Mouse (Mus musculus) CH12.LX (cell line): ENCODE measurements around the gene Col23a1. TPM values are rescaled to one million over a fixed set of nuclear protein-coding genes. Genes with fewer than 3 reads are reported as not detected.

ENCODE experiments used
- DNase-seq: peaks from one replicate; pipeline ENCODE4 v3.0.0-alpha.2; 2013; ENCODE audit errors: extremely low read depth
- H3K27ac ChIP-seq: 2 replicates; pipeline ENCODE4 v1.5.1; 2012; ENCODE audit warnings: low read depth, mild to moderate bottlenecking, control low read depth, moderate library complexity; ENCODE audit not compliant: insufficient read depth
- H3K27me3 ChIP-seq: replicated peaks from 2 replicates; pipeline ENCODE3; 2012; ENCODE audit warnings: inconsistent platforms
- H3K36me3 ChIP-seq, 2 experiments: replicated peaks in 1 of 2; 2 replicates each; pipeline versions ENCODE3 to v1.6.1; 2012; ENCODE audit warnings: inconsistent platforms in 1 of 2, low read length in 1 of 2, mild to moderate bottlenecking in 1 of 2, mixed read lengths in 1 of 2, moderate library complexity in 1 of 2; ENCODE audit not compliant: control insufficient read depth in 1 of 2, insufficient read depth in 1 of 2
- H3K4me1 ChIP-seq, 2 experiments: 2 replicates each; pipeline ENCODE4 v1.6.1; 2012; ENCODE audit warnings: inconsistent platforms in 1 of 2, moderate library complexity in 1 of 2; ENCODE audit not compliant: insufficient read depth in 2 of 2, control insufficient read depth in 1 of 2
- H3K4me2 ChIP-seq: 2 replicates; pipeline ENCODE4 v1.6.1; 2012; ENCODE audit warnings: low read depth, mild to moderate bottlenecking, control low read depth; ENCODE audit not compliant: poor library complexity, insufficient read depth, severe bottlenecking
- H3K4me3 ChIP-seq, 3 experiments: fragments of 150-350 bp in 1 of 3; sonication (generic) in 1 of 3; replicated peaks in 1 of 3; 2 replicates each; pipeline versions ENCODE3 to v1.5.1; 2011 to 2012; ENCODE audit warnings: low read depth in 2 of 3, low read length in 2 of 3, mild to moderate bottlenecking in 2 of 3, moderate library complexity in 2 of 3, control low read depth in 1 of 3, improper control_type of control experiment in 1 of 3, inconsistent platforms in 1 of 3, mixed read lengths in 1 of 3; ENCODE audit not compliant: poor library complexity in 1 of 3
- H3K79me2 ChIP-seq: replicated peaks from 2 replicates; pipeline ENCODE4 v1.6.1; 2012; ENCODE audit warnings: mild to moderate bottlenecking, moderate library complexity; ENCODE audit not compliant: control insufficient read depth, poor library complexity, insufficient read depth, severe bottlenecking; ENCODE audit errors: extremely low read depth
- H3K9ac ChIP-seq: 2 replicates; pipeline ENCODE4 v1.6.1; 2012; ENCODE audit warnings: low read depth, mild to moderate bottlenecking, control low read depth, moderate library complexity; ENCODE audit not compliant: insufficient read depth
- H3K9me3 ChIP-seq: replicated peaks from 2 replicates; pipeline ENCODE3; 2012; ENCODE audit warnings: low read length, inconsistent platforms, mixed read lengths
- BHLHE40 ChIP-seq: IDR thresholded peaks from 2 replicates; pipeline ENCODE4 v1.6.1; 2011; ENCODE audit warnings: mild to moderate bottlenecking, low read depth, low read length, improper control_type of control experiment
- CHD1 ChIP-seq: IDR thresholded peaks from 2 replicates; pipeline ENCODE4 v1.6.1; 2012; ENCODE audit warnings: low read depth, low read length, improper control_type of control experiment, inconsistent platforms
- CHD2 ChIP-seq: IDR thresholded peaks from 2 replicates; pipeline ENCODE4 v1.6.1; 2011; ENCODE audit warnings: low read length, improper control_type of control experiment
- CTCF ChIP-seq, 2 experiments: IDR thresholded peaks in 1 of 2; conservative IDR thresholded peaks in 1 of 2; 2 replicates each; pipeline ENCODE4 v1.5.1; 2011 to 2012; ENCODE audit warnings: low read depth in 2 of 2, low read length in 2 of 2, improper control_type of control experiment in 1 of 2, inconsistent platforms in 1 of 2, mild to moderate bottlenecking in 1 of 2, moderate library complexity in 1 of 2
- E2F4 ChIP-seq: IDR thresholded peaks from 2 replicates; pipeline ENCODE4 v1.6.1; 2011; ENCODE audit warnings: low read depth, low read length, improper control_type of control experiment; ENCODE audit not compliant: insufficient replicate concordance
- ELF1 ChIP-seq: IDR thresholded peaks from 2 replicates; pipeline ENCODE4 v1.6.1; 2014; ENCODE audit warnings: low read depth, mild to moderate bottlenecking, inconsistent platforms, low read length, improper control_type of control experiment
- ETS1 ChIP-seq: conservative IDR thresholded peaks from 2 replicates; pipeline ENCODE4 v1.6.1; 2012; ENCODE audit warnings: low read depth, mild to moderate bottlenecking, inconsistent platforms, low read length, improper control_type of control experiment, moderate library complexity
- GABPA ChIP-seq: IDR thresholded peaks from 2 replicates; pipeline ENCODE4 v1.6.1; 2012; ENCODE audit warnings: low read depth, low read length, improper control_type of control experiment, inconsistent platforms; ENCODE audit not compliant: insufficient replicate concordance
- HCFC1 ChIP-seq: IDR thresholded peaks from 2 replicates; pipeline ENCODE4 v1.6.1; 2012; ENCODE audit warnings: low read depth, mild to moderate bottlenecking, inconsistent platforms, low read length, improper control_type of control experiment
- IRF4 ChIP-seq: IDR thresholded peaks from 2 replicates; pipeline ENCODE4 v1.6.1; 2014; ENCODE audit warnings: low read depth, mild to moderate bottlenecking, inconsistent platforms, low read length, improper control_type of control experiment
- JUN ChIP-seq: IDR thresholded peaks from 2 replicates; pipeline ENCODE4 v1.6.1; 2011; ENCODE audit warnings: low read depth, mild to moderate bottlenecking, low read length, improper control_type of control experiment, moderate library complexity; ENCODE audit not compliant: insufficient read depth
- JUND ChIP-seq: conservative IDR thresholded peaks from 2 replicates; pipeline ENCODE4 v1.6.1; 2011; ENCODE audit warnings: low read depth, low read length, improper control_type of control experiment
- KAT2A ChIP-seq: IDR thresholded peaks from 2 replicates; pipeline ENCODE4 v1.6.1; 2012; ENCODE audit warnings: low read length, improper control_type of control experiment, inconsistent platforms; ENCODE audit not compliant: insufficient replicate concordance
- MAFK ChIP-seq: IDR thresholded peaks from 2 replicates; pipeline ENCODE4 v1.6.1; 2011; ENCODE audit warnings: low read length, improper control_type of control experiment; ENCODE audit not compliant: insufficient replicate concordance
- MAZ ChIP-seq: IDR thresholded peaks from 2 replicates; pipeline ENCODE4 v1.6.1; 2012; ENCODE audit warnings: low read depth, mild to moderate bottlenecking, inconsistent platforms, low read length, improper control_type of control experiment, moderate library complexity
- MXI1 ChIP-seq: IDR thresholded peaks from 2 replicates; pipeline ENCODE4 v1.6.1; 2011; ENCODE audit warnings: mild to moderate bottlenecking, low read depth, low read length, improper control_type of control experiment
- MYC ChIP-seq: IDR thresholded peaks from 2 replicates; pipeline ENCODE4 v1.6.1; 2011; ENCODE audit warnings: low read depth, mild to moderate bottlenecking, improper control_type of control experiment, low read length
- NELFE ChIP-seq: IDR thresholded peaks from 2 replicates; pipeline ENCODE4 v1.6.1; 2011; ENCODE audit warnings: low read depth, low read length, improper control_type of control experiment
- NRF1 ChIP-seq: IDR thresholded peaks from 2 replicates; pipeline ENCODE4 v1.6.1; 2014; ENCODE audit warnings: low read depth, mild to moderate bottlenecking, inconsistent platforms, low read length, improper control_type of control experiment, moderate library complexity
- PAX5 ChIP-seq: IDR thresholded peaks from 2 replicates; pipeline ENCODE4 v1.6.1; 2012; ENCODE audit warnings: low read length, inconsistent platforms, mixed read lengths
- POLR2A ChIP-seq: IDR thresholded peaks from 2 replicates; pipeline ENCODE4 v1.6.1; 2011; ENCODE audit warnings: low read depth, mild to moderate bottlenecking, improper control_type of control experiment, low read length
- POLR2AphosphoS2 ChIP-seq: IDR thresholded peaks from 2 replicates; pipeline ENCODE4 v1.6.1; 2011; ENCODE audit warnings: low read depth, low read length, improper control_type of control experiment
- RAD21 ChIP-seq: IDR thresholded peaks from 2 replicates; pipeline ENCODE4 v1.6.1; 2011; ENCODE audit warnings: low read depth, mild to moderate bottlenecking, low read length, improper control_type of control experiment, moderate library complexity
- RCOR1 ChIP-seq: conservative IDR thresholded peaks from 2 replicates; pipeline ENCODE4 v1.6.1; 2012; ENCODE audit warnings: low read depth, mild to moderate bottlenecking, inconsistent platforms, low read length, improper control_type of control experiment
- SIN3A ChIP-seq: IDR thresholded peaks from 2 replicates; pipeline ENCODE4 v1.6.1; 2012; ENCODE audit warnings: low read length, improper control_type of control experiment, inconsistent platforms
- SMC3 ChIP-seq: IDR thresholded peaks from 2 replicates; pipeline ENCODE4 v1.6.1; 2011; ENCODE audit warnings: low read depth, low read length, improper control_type of control experiment
- TBP ChIP-seq: conservative IDR thresholded peaks from 2 replicates; pipeline ENCODE4 v1.6.1; 2011; ENCODE audit warnings: low read depth, low read length, improper control_type of control experiment
- TCF12 ChIP-seq: IDR thresholded peaks from 2 replicates; pipeline ENCODE4 v1.6.1; 2014; ENCODE audit warnings: low read depth, mild to moderate bottlenecking, inconsistent platforms, low read length, improper control_type of control experiment
- UBTF ChIP-seq: IDR thresholded peaks from 2 replicates; pipeline ENCODE4 v1.6.1; 2012; ENCODE audit warnings: low read depth, mild to moderate bottlenecking, inconsistent platforms, low read length, improper control_type of control experiment, moderate library complexity
- USF1 ChIP-seq: IDR thresholded peaks from 2 replicates; pipeline ENCODE4 v1.6.1; 2014; ENCODE audit warnings: low read depth, mild to moderate bottlenecking, inconsistent platforms, low read length, improper control_type of control experiment
- USF2 ChIP-seq: conservative IDR thresholded peaks from 2 replicates; pipeline ENCODE4 v1.6.1; 2011; ENCODE audit warnings: low read depth, low read length, improper control_type of control experiment
- ZC3H11A ChIP-seq: IDR thresholded peaks from 2 replicates; pipeline ENCODE4 v1.6.1; 2012; ENCODE audit warnings: low read depth, mild to moderate bottlenecking, inconsistent platforms, low read length, improper control_type of control experiment
- ZKSCAN1 ChIP-seq: IDR thresholded peaks from 2 replicates; pipeline ENCODE4 v1.6.1; 2012; ENCODE audit warnings: low read depth, inconsistent platforms, low read length, improper control_type of control experiment, borderline replicate concordance
- ZNF384 ChIP-seq: IDR thresholded peaks from 2 replicates; pipeline ENCODE4 v1.6.1; 2012; ENCODE audit warnings: low read depth, low read length, improper control_type of control experiment, inconsistent platforms
- dilution Hi-C: fragments of 300-500 bp; cut with MboI; formaldehyde crosslinking; loops from 2 replicates; pipeline ENCODE4 v1.14.3; 2020; ENCODE audit warnings: low sequenced_read_pairs; ENCODE audit not compliant: extremely low pct_unique_long_range_greater_than_20kb, extremely low pct_ligation_motif_present
- in situ Hi-C: fragments of 300-500 bp; cut with MboI; formaldehyde crosslinking; loops from 3 replicates; pipeline ENCODE4 v1.14.3; 2019; ENCODE audit warnings: low sequenced_read_pairs, low pct_ligation_motif_present, low pct_unique_long_range_greater_than_20kb, mixed read lengths
- polyA plus RNA-seq: library from polyadenylated mRNA; unstranded; fragments of >175 nt; gene quantifications from 2 replicates; pipeline ENCODE4 v1.2.1, GENCODE M21; 2012; ENCODE audit warnings: low read depth; ENCODE audit not compliant: insufficient read length
- total RNA-seq, 2 experiments: library from RNA; depleted of rRNA; stranded (reverse); fragments of 300-350 nt in 1 of 2; fragments of >200 nt in 1 of 2; gene quantifications; 2 replicates each; pipeline ENCODE4 v1.2.3; 2012 to 2014

The Col23a1 gene
- total and polyA plus RNA-seq, 3 experiments, result 0.04 to 0.20 (median 0.08) TPM

GRCm38 (mm10) chr11:51605602-51606446 is 316.1 kb downstream of the Col23a1 start (continued):
- 0 out of 2 replicates have a peak, but pooled peaks have one; percentile 55 for TF ChIP-seq KAT2A
- peak; percentile 74 for TF ChIP-seq HCFC1
- TF ChIP-seq CHD2, result peak; percentile 10; the same call in 1 of the 2 replicates
- peak; percentile 92 for TF ChIP-seq MXI1
- no peak for TF ChIP-seq PAX5

GRCm38 (mm10) chr11:51606447-51607095 is 316.9 kb downstream of the Col23a1 start, which contains the start of gene Hnrnpab:
TSS of gene Hnrnpab (minus strand) at chr11:51606847.
- Histone ChIP-seq H3K4me1 (peaks cover 5 to 49% of the 10 kb centered on the region in 2 experiments), H3K27me3 (no peaks in the 10 kb centered on the region), H3K9me3 (no peaks in the 10 kb centered on the region), H3K79me2 (peaks cover 50% of the 10 kb centered on the region), H3K27ac (peak within 1 kb of the TSS; percentile 79), H3K4me2 (peak within 1 kb of the TSS; percentile 95), H3K4me3 (peak within 1 kb of the TSS; percentile 88 to 99 (median 97)), H3K9ac (peak within 1 kb of the TSS; percentile 97), H3K36me3 (peaks cover 37 to 43% of the 10 kb centered on the region in 2 experiments)
- dilution Hi-C loops (no loop called here), in situ Hi-C loops (no loop called here)
- peak; percentile 99 for DNase-seq
- no peak for TF ChIP-seq CHD1
- no peak for TF ChIP-seq GABPA
- peak; percentile 84 for TF ChIP-seq HCFC1
- peak; percentile 100 for TF ChIP-seq POLR2A
- TF ChIP-seq MYC, result peak; percentile 98
- TF ChIP-seq POLR2AphosphoS2, result peak; percentile 98
- no peak; the same call in 1 of the 2 replicates for TF ChIP-seq BHLHE40
- TF ChIP-seq SMC3, result no peak
- TF ChIP-seq ZC3H11A, result no peak
- no peak for TF ChIP-seq USF2
- peak; percentile 93 for TF ChIP-seq SIN3A
- no peak for TF ChIP-seq MAFK
- TF ChIP-seq MAZ, result no peak
- TF ChIP-seq IRF4, result no peak
- peak; percentile 83 for TF ChIP-seq NRF1
- no peak for TF ChIP-seq UBTF
- no peak for TF ChIP-seq ZNF384
- no peak for TF ChIP-seq CTCF (conservative IDR thresholded peaks at IDR 0.05 in 1 of 2, IDR thresholded peaks at IDR 0.05 in 1 of 2; ENCODE audit: low read depth in 2 of 2, low read length in 2 of 2)
- TF ChIP-seq RAD21, result no peak
- peak; percentile 91 for TF ChIP-seq KAT2A
- peak; percentile 100 for TF ChIP-seq NELFE
- TF ChIP-seq CHD2, result peak; percentile 97
- no peak for TF ChIP-seq USF1
- TF ChIP-seq ETS1, result no peak
- peak; percentile 98 for TF ChIP-seq TBP
- no peak for TF ChIP-seq RCOR1
- TF ChIP-seq JUND, result no peak
- TF ChIP-seq MXI1, result peak; percentile 95
- TF ChIP-seq JUN, result no peak
- TF ChIP-seq E2F4, result peak; percentile 96; the same call in 1 of the 2 replicates
- no peak for TF ChIP-seq ZKSCAN1
- TF ChIP-seq TCF12, result peak; percentile 97
- peak; percentile 84 for TF ChIP-seq ELF1
